Mouse (Mus musculus) intestine, postnatal 0 days (tissue): ENCODE measurements at regions not wholly inside any gene's neighbourhood (a gene's known extent, or its start where the extent isn't known, plus 50 kb on each side); places are given as distances from the start of the nearest gene placed in this dataset.

Source experiments
- ATAC-seq: fragments of 200-750 bp; cut with Nextera tagmentation; 2 replicates; pipeline ENCODE4 v1.8.0; 2017; ENCODE audit warnings: mild to moderate bottlenecking, moderate TSS enrichment, moderate library complexity
- H3K27ac ChIP-seq: fragments of 300-500 bp; sonication (generic); 2 replicates; pipeline ENCODE4 v1.5.1; 2014; ENCODE audit warnings: mild to moderate bottlenecking, low read depth, low read length, moderate library complexity
- H3K27me3 ChIP-seq: fragments of 300-500 bp; sonication (generic); replicated peaks from 2 replicates; pipeline ENCODE4 v1.6.1; 2014; ENCODE audit warnings: low read length, mixed read lengths; ENCODE audit not compliant: control insufficient read depth, insufficient read depth
- H3K36me3 ChIP-seq: fragments of 300-500 bp; sonication (generic); 2 replicates; pipeline ENCODE4 v1.6.1; 2014; ENCODE audit warnings: mild to moderate bottlenecking, moderate library complexity; ENCODE audit not compliant: control insufficient read depth, insufficient read depth
- H3K4me1 ChIP-seq: fragments of 300-500 bp; sonication (generic); replicated peaks from 2 replicates; pipeline ENCODE4 v1.6.1; 2014; ENCODE audit warnings: antibody characterized with exemption, low read length, mixed read lengths; ENCODE audit not compliant: control insufficient read depth, insufficient read depth
- H3K4me2 ChIP-seq: fragments of 300-500 bp; sonication (generic); replicated peaks from 2 replicates; pipeline ENCODE4 v1.6.1; 2014; ENCODE audit warnings: low read depth, mild to moderate bottlenecking, moderate library complexity
- H3K4me3 ChIP-seq: fragments of 300-500 bp; sonication (generic); 2 replicates; pipeline ENCODE4 v1.5.1; 2014; ENCODE audit warnings: low read depth, low read length
- H3K9ac ChIP-seq: fragments of 300-500 bp; sonication (generic); 2 replicates; pipeline ENCODE4 v1.6.1; 2014; ENCODE audit warnings: mild to moderate bottlenecking, low read depth, low read length
- H3K9me3 ChIP-seq: fragments of 300-500 bp; sonication (generic); 2 replicates; pipeline ENCODE4 v1.6.1; 2016; ENCODE audit warnings: mixed run types; ENCODE audit not compliant: control insufficient read depth
- CTCF ChIP-seq: sonication (generic); IDR thresholded peaks from 2 replicates; pipeline ENCODE4 v1.5.1; 2016; ENCODE audit warnings: low read depth, mild to moderate bottlenecking, control low read depth, antibody characterized with exemption, moderate library complexity
- WGBS: fragments of 180-500 bp; shearing (Covaris S2); extraction: QIAGEN DNeasy Blood & Tissue Kit; methylation state at CpG from one replicate; pipeline ENCODE4 v1.1.7; 2014; 5-methylcytosine and 5-hydroxymethylcytosine counted together

DNA sequence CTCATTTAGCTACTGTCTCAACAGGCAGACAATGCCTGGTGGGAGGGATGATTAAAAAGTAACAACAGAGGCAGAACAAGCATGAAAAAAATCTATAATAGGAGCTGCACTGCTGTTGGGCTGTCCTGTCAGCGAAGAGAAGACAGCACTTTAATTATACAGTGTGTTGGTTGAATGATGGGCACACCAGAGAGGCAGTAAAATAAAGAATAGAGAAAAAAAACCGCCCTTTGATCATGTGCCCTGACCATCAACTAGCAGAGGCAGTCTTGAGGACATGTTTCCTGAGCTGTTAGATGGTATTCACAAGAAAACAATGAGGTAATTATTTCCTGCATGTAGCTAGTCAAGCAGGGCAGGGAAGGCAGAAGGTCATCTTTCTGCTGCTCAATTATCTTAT lies 483.9 kb downstream of the Lrriq3 start:
- ATAC-seq, result no peak
- H3K4me3 ChIP-seq, result no peak overlapping the region
- H3K27ac ChIP-seq, result no peak overlapping the region
- no peaks in the 10 kb centered on the region for H3K36me3 ChIP-seq
- 59% methylated on average over 2 of the region's 2 CpGs for WGBS
- H3K4me2 ChIP-seq, result no peak overlapping the region
- no peaks in the 10 kb centered on the region for H3K4me1 ChIP-seq
- H3K9me3 ChIP-seq, result no peaks in the 10 kb centered on the region
- TF ChIP-seq CTCF, result no peak
- H3K9ac ChIP-seq, result no peak overlapping the region
- H3K27me3 ChIP-seq, result no peaks in the 10 kb centered on the region

- no peaks in the 10 kb centered on the region for H3K36me3 ChIP-seq
- peak; percentile 56; the same call in 1 of the 2 replicates for ATAC-seq
- TF ChIP-seq CTCF, result no peak
- no peaks in the 10 kb centered on the region for H3K27me3 ChIP-seq
- H3K4me2 ChIP-seq, result no peak overlapping the region
- no peak overlapping the region for H3K9ac ChIP-seq
- no peaks in the 10 kb centered on the region for H3K4me1 ChIP-seq
- no peak overlapping the region for H3K4me3 ChIP-seq
- H3K9me3 ChIP-seq, result no peaks in the 10 kb centered on the region
- no peak overlapping the region for H3K27ac ChIP-seq
- 17% methylated on average over 1 of the region's 1 CpGs for WGBS
These were observed 510.8 kb downstream of the Lrriq3 start for GRCm38 (mm10) chr3:155604001-155604400.
